Mouse (Mus musculus): ENCODE results near the gene Cacng7. TPM values are rescaled to one million over a fixed set of nuclear protein-coding genes. Genes with fewer than 3 reads are reported as not detected.
A peak's percentile ranks its signal among the peaks of the same experiment; 100 is the strongest.

Gene Cacng7
- polyA plus RNA-seq, 1 experiment from 2014 or later, result 1.7 TPM

GRCm38 (mm10) chr7:3300891-3301627, 31.7 kb upstream of the Cacng7 start:
- Histone ChIP-seq H3K4me2 (ENCODE audit: low read depth, low read length) (no peak overlapping the region; the same call in 1 of the 2 replicates), H3K36me3 (ENCODE audit: control insufficient read depth, insufficient read depth, low read length) (peaks cover 35% of the 10 kb centered on the region), H3K4me1 (ENCODE audit: control insufficient read depth, insufficient read depth, low read length) (0 out of 2 replicates have a peak, but pooled peaks cover 4% of the 10 kb centered on the region), H3K27ac (replicated peaks; ENCODE audit: low read depth, low read length) (no peak overlapping the region), H3K9ac (ENCODE audit: low read depth, low read length) (no peak overlapping the region), H3K27me3 (replicated peaks; ENCODE audit: control insufficient read depth, insufficient read depth, low read length) (peaks cover 42% of the 10 kb centered on the region), H3K9me3 (ENCODE audit: control insufficient read depth, low read length) (no peaks in the 10 kb centered on the region), H3K4me3 (ENCODE audit: low read depth, low read length) (no peak overlapping the region)
- no peak for ATAC-seq (ENCODE audit: low read depth)
- WGBS, result 67% methylated on average over 8 of the region's 8 CpGs
- DNase-seq (ENCODE audit: low spot score), result no peak

GRCm38 (mm10) chr7:3301628-3302555, 30.9 kb upstream of the Cacng7 start:
- H3K36me3 ChIP-seq (ENCODE audit: control insufficient read depth, insufficient read depth, low read length), result peaks cover 27% of the 10 kb centered on the region
- peaks cover 42% of the 10 kb centered on the region for H3K27me3 ChIP-seq (replicated peaks; ENCODE audit: control insufficient read depth, insufficient read depth, low read length)
- 0 out of 2 replicates have a peak, but pooled peaks cover 4% of the 10 kb centered on the region for H3K4me1 ChIP-seq (ENCODE audit: control insufficient read depth, insufficient read depth, low read length)
- ATAC-seq (ENCODE audit: low read depth) (peak; percentile 58), DNase-seq (ENCODE audit: low spot score) (peak; percentile 67)
- WGBS, result 5% methylated on average over 33 of the region's 33 CpGs
- H3K4me3 ChIP-seq (ENCODE audit: low read depth, low read length), result peak overlapping the region; percentile 31
- H3K27ac ChIP-seq (replicated peaks; ENCODE audit: low read depth, low read length), result no peak overlapping the region
- H3K4me2 ChIP-seq (ENCODE audit: low read depth, low read length), result peak overlapping the region; percentile 67
- no peaks in the 10 kb centered on the region for H3K9me3 ChIP-seq (ENCODE audit: control insufficient read depth, low read length)
- H3K9ac ChIP-seq (ENCODE audit: low read depth, low read length), result peak overlapping the region; percentile 39

GRCm38 (mm10) chr7:3302556-3303275, 30.0 kb upstream of the Cacng7 start:
- DNase-seq (ENCODE audit: low spot score), result peak; percentile 37
- no peak for ATAC-seq (ENCODE audit: low read depth)

GRCm38 (mm10) chr7:3303276-3303781, 29.4 kb upstream of the Cacng7 start:
- DNase-seq (ENCODE audit: low spot score), result peak; percentile 49
- H3K36me3 ChIP-seq (ENCODE audit: control insufficient read depth, insufficient read depth, low read length), result peaks cover 12% of the 10 kb centered on the region
- peak overlapping the region; percentile 39; the same call in 1 of the 2 replicates for H3K9ac ChIP-seq (ENCODE audit: low read depth, low read length)
- peak overlapping the region; percentile 31 for H3K4me3 ChIP-seq (ENCODE audit: low read depth, low read length)
- ATAC-seq (ENCODE audit: low read depth), result peak; percentile 64
- H3K4me1 ChIP-seq (ENCODE audit: control insufficient read depth, insufficient read depth, low read length), result 0 out of 2 replicates have a peak, but pooled peaks cover 4% of the 10 kb centered on the region
- 2% methylated on average over 14 of the region's 29 CpGs for WGBS
- H3K27me3 ChIP-seq (replicated peaks; ENCODE audit: control insufficient read depth, insufficient read depth, low read length), result peaks cover 42% of the 10 kb centered on the region
- H3K4me2 ChIP-seq (ENCODE audit: low read depth, low read length), result peak overlapping the region; percentile 67
- no peak overlapping the region for H3K27ac ChIP-seq (replicated peaks; ENCODE audit: low read depth, low read length)
- no peaks in the 10 kb centered on the region for H3K9me3 ChIP-seq (ENCODE audit: control insufficient read depth, low read length)

More at GRCm38 (mm10) chr7:3302556-3303275, 30.0 kb upstream of the Cacng7 start:
- no peaks in the 10 kb centered on the region for H3K9me3 ChIP-seq (ENCODE audit: control insufficient read depth, low read length)
- no peak overlapping the region for H3K27ac ChIP-seq (replicated peaks; ENCODE audit: low read depth, low read length)
- peak overlapping the region; percentile 67 for H3K4me2 ChIP-seq (ENCODE audit: low read depth, low read length)
- H3K4me3 ChIP-seq (ENCODE audit: low read depth, low read length), result peak overlapping the region; percentile 31
- peaks cover 18% of the 10 kb centered on the region for H3K36me3 ChIP-seq (ENCODE audit: control insufficient read depth, insufficient read depth, low read length)
- 3% methylated on average over 16 of the region's 16 CpGs for WGBS
- peaks cover 42% of the 10 kb centered on the region for H3K27me3 ChIP-seq (replicated peaks; ENCODE audit: control insufficient read depth, insufficient read depth, low read length)
- H3K4me1 ChIP-seq (ENCODE audit: control insufficient read depth, insufficient read depth, low read length), result 0 out of 2 replicates have a peak, but pooled peaks cover 4% of the 10 kb centered on the region
- peak overlapping the region; percentile 39; the same call in 1 of the 2 replicates for H3K9ac ChIP-seq (ENCODE audit: low read depth, low read length)

- no peaks in the 10 kb centered on the region for H3K9me3 ChIP-seq (ENCODE audit: control insufficient read depth, low read length)
- ATAC-seq (ENCODE audit: low read depth), result no peak
- WGBS, result 8% methylated on average over 11 of the region's 12 CpGs
- peak overlapping the region; percentile 67 for H3K4me2 ChIP-seq (ENCODE audit: low read depth, low read length)
- no peak for DNase-seq (ENCODE audit: low spot score)
- peak overlapping the region; percentile 31 for H3K4me3 ChIP-seq (ENCODE audit: low read depth, low read length)
- 0 out of 2 replicates have a peak overlapping the region, but pooled peaks have one; percentile 39 for H3K9ac ChIP-seq (ENCODE audit: low read depth, low read length)
- H3K36me3 ChIP-seq (ENCODE audit: control insufficient read depth, insufficient read depth, low read length), result peaks cover 8% of the 10 kb centered on the region; the same call in 1 of the 2 replicates
- H3K27ac ChIP-seq (replicated peaks; ENCODE audit: low read depth, low read length), result no peak overlapping the region
- H3K27me3 ChIP-seq (replicated peaks; ENCODE audit: control insufficient read depth, insufficient read depth, low read length), result peaks cover 42% of the 10 kb centered on the region
- 0 out of 2 replicates have a peak, but pooled peaks cover 4% of the 10 kb centered on the region for H3K4me1 ChIP-seq (ENCODE audit: control insufficient read depth, insufficient read depth, low read length)
Measured at GRCm38 (mm10) chr7:3303789-3304188, 29.0 kb upstream of the Cacng7 start.

GRCm38 (mm10) chr7:3304298-3304697, 28.5 kb upstream of the Cacng7 start:
- H3K27ac ChIP-seq (replicated peaks; ENCODE audit: low read depth, low read length), result no peak overlapping the region
- no peak overlapping the region for H3K9ac ChIP-seq (ENCODE audit: low read depth, low read length)
- no peaks in the 10 kb centered on the region for H3K9me3 ChIP-seq (ENCODE audit: control insufficient read depth, low read length)
- H3K4me2 ChIP-seq (ENCODE audit: low read depth, low read length), result no peak overlapping the region
- 0 out of 2 replicates have a peak, but pooled peaks cover 4% of the 10 kb centered on the region for H3K4me1 ChIP-seq (ENCODE audit: control insufficient read depth, insufficient read depth, low read length)
- H3K36me3 ChIP-seq (ENCODE audit: control insufficient read depth, insufficient read depth, low read length), result peaks cover 5% of the 10 kb centered on the region; the same call in 1 of the 2 replicates
- ATAC-seq (ENCODE audit: low read depth) (no peak), DNase-seq (ENCODE audit: low spot score) (no peak)
- no peak overlapping the region for H3K4me3 ChIP-seq (ENCODE audit: low read depth, low read length)
- H3K27me3 ChIP-seq (replicated peaks; ENCODE audit: control insufficient read depth, insufficient read depth, low read length), result peaks cover 42% of the 10 kb centered on the region
- 5% methylated on average over 7 of the region's 10 CpGs for WGBS

- DNase-seq (ENCODE audit: low spot score) (no peak), ATAC-seq (ENCODE audit: low read depth) (no peak)
- H3K9me3 ChIP-seq (ENCODE audit: control insufficient read depth, low read length), result 0 out of 2 replicates have a peak, but pooled peaks cover 4% of the 10 kb centered on the region
- no peak overlapping the region for H3K4me3 ChIP-seq (ENCODE audit: low read depth, low read length)
- H3K36me3 ChIP-seq (ENCODE audit: control insufficient read depth, insufficient read depth, low read length), result no peaks in the 10 kb centered on the region
- H3K4me2 ChIP-seq (ENCODE audit: low read depth, low read length), result no peak overlapping the region
- WGBS, result 74% methylated on average over 3 of the region's 3 CpGs
- H3K27me3 ChIP-seq (replicated peaks; ENCODE audit: control insufficient read depth, insufficient read depth, low read length), result peaks cover 38% of the 10 kb centered on the region
- H3K4me1 ChIP-seq (ENCODE audit: control insufficient read depth, insufficient read depth, low read length), result 0 out of 2 replicates have a peak, but pooled peaks cover 4% of the 10 kb centered on the region
- no peak overlapping the region for H3K9ac ChIP-seq (ENCODE audit: low read depth, low read length)
- no peak overlapping the region for H3K27ac ChIP-seq (replicated peaks; ENCODE audit: low read depth, low read length)
Measured at GRCm38 (mm10) chr7:3306400-3306799, 26.4 kb upstream of the Cacng7 start.
